Mouse (Mus musculus) embryo, embryonic 9.5 days (tissue): ENCODE results near the gene Zc3h18.

ENCODE experiments used
- DNase-seq: peaks from one replicate; pipeline ENCODE4 v3.0.0-alpha.2; 2017; ENCODE audit errors: extremely low spot score

Zc3h18 gene

DNA sequence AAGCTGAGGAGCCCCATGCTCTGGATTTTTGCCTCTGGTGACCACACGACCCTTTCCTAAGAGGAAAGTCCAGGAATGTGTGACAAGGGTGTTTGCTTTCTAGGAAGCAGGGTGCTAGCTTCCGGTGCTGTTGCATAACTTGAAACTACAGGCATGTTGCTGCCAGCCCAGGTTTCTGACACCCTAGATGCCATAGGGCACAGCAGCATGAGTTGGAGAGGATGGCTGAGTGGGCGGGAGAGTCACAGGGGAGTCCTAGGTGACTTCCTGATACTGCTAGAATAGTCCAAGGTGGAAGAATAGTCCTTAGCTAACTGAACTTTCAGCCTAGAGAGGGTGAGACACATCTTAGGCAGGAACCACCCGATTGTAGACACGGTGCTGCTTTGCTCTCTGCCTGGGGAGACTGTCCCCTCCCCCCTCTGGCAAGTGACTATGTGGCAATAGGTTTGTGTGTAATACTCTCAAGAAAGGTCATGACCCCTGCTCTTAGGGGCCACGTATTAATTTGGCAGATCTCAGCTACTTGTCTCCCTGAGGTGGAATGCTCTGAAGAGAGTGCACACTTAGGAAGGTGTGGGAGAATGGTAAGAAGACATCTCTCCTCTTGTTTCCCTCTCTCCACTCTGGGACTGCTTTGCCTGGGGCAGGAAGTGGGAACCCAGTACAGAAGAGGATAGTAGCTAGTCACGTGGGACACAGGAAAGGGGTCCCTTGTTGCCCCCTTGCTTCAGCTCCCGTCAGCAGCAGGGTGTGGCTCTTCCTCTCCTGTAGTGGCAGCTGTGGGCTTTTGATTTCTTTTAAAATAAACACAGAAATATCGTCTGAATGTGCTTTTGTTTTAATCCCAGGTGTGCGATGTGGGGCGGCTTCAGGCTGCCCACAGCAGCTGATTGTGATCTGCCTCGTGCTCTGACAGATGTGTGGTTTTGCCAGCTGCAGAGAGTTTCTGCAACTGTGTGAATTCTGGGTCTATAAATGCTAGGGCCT is 87.5 kb downstream of the Zc3h18 start:
- DNase-seq = no peak

GRCm38 (mm10) chr8:122464985-122465384 is 88.6 kb downstream of the Zc3h18 start:
- DNase-seq = no peak
